Mouse (Mus musculus) midbrain, embryonic 14.5 days (tissue): ENCODE measurements around the gene Lrfn1. TPM values are rescaled to one million over a fixed set of nuclear protein-coding genes. Genes with fewer than 3 reads are reported as not detected.
"Not testable (repeated sequence)": the region's sequence is repeated elsewhere in the genome, so short reads cannot be mapped to it uniquely, and the experiment has no call there.

ENCODE experiments used
- ATAC-seq: fragments of 200-750 bp; cut with Nextera tagmentation; 2 replicates; pipeline ENCODE4 v1.8.0; 2017; ENCODE audit warnings: moderate number of reproducible peaks, moderate library complexity; ENCODE audit not compliant: low FRiP score, low TSS enrichment
- DNase-seq: peaks from one replicate; pipeline ENCODE4 v3.0.0-alpha.2; 2015
- H3K27ac ChIP-seq: fragments of 300-500 bp; sonication (generic); replicated peaks from 2 replicates; pipeline ENCODE4 v1.5.1; 2014; ENCODE audit warnings: mild to moderate bottlenecking, low read depth, low read length, moderate library complexity
- H3K27me3 ChIP-seq: fragments of 300-500 bp; sonication (generic); 2 replicates; pipeline ENCODE4 v1.6.1; 2014; ENCODE audit warnings: low read length, control low read depth, mixed read lengths; ENCODE audit not compliant: control insufficient read depth, insufficient read depth
- H3K36me3 ChIP-seq: fragments of 300-500 bp; sonication (generic); 2 replicates; pipeline ENCODE4 v1.6.1; 2014; ENCODE audit warnings: low read length, control low read depth; ENCODE audit not compliant: control insufficient read depth, insufficient read depth
- H3K4me1 ChIP-seq: fragments of 300-500 bp; sonication (generic); 2 replicates; pipeline ENCODE4 v1.6.1; 2014; ENCODE audit warnings: mild to moderate bottlenecking, antibody characterized with exemption, low read length, control low read depth; ENCODE audit not compliant: control insufficient read depth, insufficient read depth
- H3K4me2 ChIP-seq: fragments of 300-500 bp; sonication (generic); 2 replicates; pipeline ENCODE4 v1.6.1; 2014; ENCODE audit warnings: mild to moderate bottlenecking, low read length, moderate library complexity
- H3K4me3 ChIP-seq: fragments of 300-500 bp; sonication (generic); replicated peaks from 2 replicates; pipeline ENCODE4 v1.5.1; 2014; ENCODE audit warnings: low read depth, low read length
- H3K9ac ChIP-seq: fragments of 300-500 bp; sonication (generic); replicated peaks from 2 replicates; pipeline ENCODE4 v1.6.1; 2014; ENCODE audit warnings: mild to moderate bottlenecking, low read length, moderate library complexity
- H3K9me3 ChIP-seq: fragments of 300-500 bp; sonication (generic); 2 replicates; pipeline ENCODE4 v1.6.1; 2016; ENCODE audit warnings: low read length, control low read depth, mixed read lengths; ENCODE audit not compliant: control insufficient read depth
- WGBS: fragments of 180-500 bp; shearing (Covaris S2); extraction: QIAGEN DNeasy Blood & Tissue Kit; methylation state at CpG from one replicate; pipeline ENCODE4 v1.1.7; 2014; 5-methylcytosine and 5-hydroxymethylcytosine counted together
- polyA plus RNA-seq: library from polyadenylated mRNA; unstranded; fragments of >200 nt; fragmentation: Nextera tagmentation; extraction: Ambion mirVana; gene quantifications from 2 replicates; pipeline ENCODE4 v1.2.1, GENCODE M21; 2014

Gene Lrfn1
- polyA plus RNA-seq, 1 experiment from 2014 or later, result 18.3 TPM

DNA sequence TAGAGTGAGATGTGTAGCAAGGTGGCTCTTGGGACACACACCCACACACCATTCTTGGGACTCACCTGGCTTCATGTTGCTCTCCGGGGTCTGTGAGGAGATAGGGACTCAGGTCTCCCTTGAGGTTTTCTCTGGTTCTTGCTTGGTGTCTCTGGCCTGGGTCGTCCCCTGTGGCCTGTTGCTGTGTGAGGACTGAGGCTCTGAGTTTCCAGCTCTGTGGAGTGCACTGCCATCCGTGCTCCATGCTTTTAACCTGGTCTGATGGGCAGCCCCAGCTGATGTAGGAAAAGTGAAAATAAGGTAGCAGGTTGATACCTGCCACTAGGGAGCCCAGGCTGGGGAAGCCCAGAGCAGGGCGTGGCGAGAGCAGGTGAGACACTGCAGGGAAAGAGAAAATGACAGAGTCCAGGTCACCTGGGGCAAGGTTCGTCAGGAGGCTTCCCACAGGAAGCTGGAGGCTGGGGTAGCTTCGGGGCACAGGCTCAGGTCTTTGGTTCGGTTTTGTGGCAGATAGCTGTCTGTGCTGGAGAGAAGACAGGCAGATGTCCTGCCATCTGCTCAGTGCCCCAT lies 58.7 kb downstream of the Lrfn1 start, which contains the start of gene Ifnl2:
TSS of gene Ifnl2 (minus strand) at position 51 of the 570 bp plus-strand sequence.
- WGBS, result 67% methylated on average over 8 of the region's 8 CpGs
- not testable (repeated sequence) for H3K4me2 ChIP-seq, H3K4me3 ChIP-seq, H3K36me3 ChIP-seq, H3K27ac ChIP-seq, H3K9ac ChIP-seq, H3K9me3 ChIP-seq, DNase-seq, ATAC-seq, H3K27me3 ChIP-seq, H3K4me1 ChIP-seq

DNA sequence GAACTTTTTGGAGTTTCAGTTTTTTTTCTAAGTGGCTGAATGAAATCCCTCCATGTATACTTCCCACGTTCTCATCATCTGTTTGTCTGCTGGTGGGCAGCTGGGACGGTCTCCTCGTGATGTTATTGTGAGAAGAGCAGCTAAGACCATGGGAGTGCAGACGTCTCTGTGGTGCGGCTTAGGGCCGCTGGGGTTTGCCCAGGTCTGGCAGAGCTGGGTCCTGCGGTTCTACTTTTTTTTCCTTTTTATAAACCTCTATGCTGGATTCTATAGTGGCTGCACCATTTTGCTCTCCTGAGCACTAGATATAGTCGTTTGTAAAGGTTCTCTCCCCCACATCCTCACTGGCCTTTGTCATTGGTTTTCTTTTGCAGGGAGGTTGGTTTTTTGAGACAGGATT lies 59.7 kb downstream of the Lrfn1 start:
- Histone ChIP-seq H3K4me1 (no peaks in the 10 kb centered on the region), H3K9me3 (no peaks in the 10 kb centered on the region), H3K9ac (no peak overlapping the region), H3K4me3 (no peak overlapping the region), H3K27me3 (no peaks in the 10 kb centered on the region), H3K4me2 (no peak overlapping the region), H3K27ac (no peak overlapping the region), H3K36me3 (no peaks in the 10 kb centered on the region)
- ATAC-seq (no peak), DNase-seq (no peak)
- WGBS, result 73% methylated on average over 8 of the region's 8 CpGs

Other genes with a start within 250 kb of the Lrfn1 start
- 6.8 and 14.7 TPM in 2 replicates for gene Eid2, start 184.1 kb upstream of the Lrfn1 start, polyA plus RNA-seq
- 40.2 TPM in 2 replicates for gene Eid2b, start 174.2 kb upstream of the Lrfn1 start, polyA plus RNA-seq
- 0.28 and 1.8 TPM in 2 replicates for gene Selenov, start 160.8 kb upstream of the Lrfn1 start, polyA plus RNA-seq
- 24.1 and 32.2 TPM in 2 replicates for gene Dll3, start 149.7 kb upstream of the Lrfn1 start, polyA plus RNA-seq
- gene Timm50, start 139.9 kb upstream of the Lrfn1 start, polyA plus RNA-seq, result 136 and 138 TPM in 2 replicates
- 62.6 and 80.6 TPM in 2 replicates for gene Supt5, start 113.2 kb upstream of the Lrfn1 start, polyA plus RNA-seq
- gene Rps16, start 101.3 kb upstream of the Lrfn1 start, polyA plus RNA-seq, result 580 and 617 TPM in 2 replicates
- gene Plekhg2, start 79.4 kb upstream of the Lrfn1 start, polyA plus RNA-seq, result 17.7 and 22.9 TPM in 2 replicates
- 1.8 and 3.4 TPM in 2 replicates for gene Zfp36, start 71.7 kb upstream of the Lrfn1 start, polyA plus RNA-seq
- gene Med29, start 59.3 kb upstream of the Lrfn1 start, polyA plus RNA-seq, result 38.3 and 47.9 TPM in 2 replicates
- gene Paf1, start 59.0 kb upstream of the Lrfn1 start, polyA plus RNA-seq, result 78.0 and 81.9 TPM in 2 replicates
- 1.7 and 5.1 TPM in 2 replicates for gene Gmfg, start 14.5 kb upstream of the Lrfn1 start, polyA plus RNA-seq
- gene Ifnl2, start 58.5 kb downstream of the Lrfn1 start, polyA plus RNA-seq, result not detected in 2 replicates
- not detected in 2 replicates for gene Ifnl3, start 70.9 kb downstream of the Lrfn1 start, polyA plus RNA-seq
- not detected in 2 replicates for gene Sycn, start 88.9 kb downstream of the Lrfn1 start, polyA plus RNA-seq
- 0.13 TPM in 1 of 2 replicates, not detected in the other for gene Nccrp1, start 95.3 kb downstream of the Lrfn1 start, polyA plus RNA-seq
- gene Samd4b, start 146.2 kb downstream of the Lrfn1 start, polyA plus RNA-seq, result 27.2 and 29.5 TPM in 2 replicates
- 12.3 and 15.6 TPM in 2 replicates for gene Pak4, start 146.2 kb downstream of the Lrfn1 start, polyA plus RNA-seq
- not detected in 2 replicates for gene Acp7, start 179.4 kb downstream of the Lrfn1 start, polyA plus RNA-seq
- 7.8 and 10.6 TPM in 2 replicates for gene Fbxo27, start 240.9 kb downstream of the Lrfn1 start, polyA plus RNA-seq